Mouse (Mus musculus) hindbrain, embryonic 10.5 days (tissue): ENCODE results near the gene Gtsf2. TPM values are rescaled to one million over a fixed set of nuclear protein-coding genes. Genes with fewer than 3 reads are reported as not detected.
"Not testable (repeated sequence)": the region's sequence is repeated elsewhere in the genome, so short reads cannot be mapped to it uniquely, and the experiment has no call there.

Source experiments
- DNase-seq: peaks from one replicate; pipeline ENCODE4 v3.0.0-alpha.2; 2017; ENCODE audit warnings: low spot score
- H3K27ac ChIP-seq: fragments of 300-500 bp; sonication (generic); 2 replicates; pipeline ENCODE4 v1.5.1; 2016; ENCODE audit warnings: mild to moderate bottlenecking, moderate library complexity
- H3K27me3 ChIP-seq: fragments of 300-500 bp; sonication (generic); 2 replicates; pipeline ENCODE4 v1.6.1; 2016; ENCODE audit warnings: mild to moderate bottlenecking; ENCODE audit not compliant: poor library complexity, insufficient read depth, severe bottlenecking
- H3K36me3 ChIP-seq: fragments of 300-500 bp; sonication (generic); 2 replicates; pipeline ENCODE4 v1.6.1; 2016; ENCODE audit warnings: mild to moderate bottlenecking, moderate library complexity
- H3K4me1 ChIP-seq: fragments of 300-500 bp; sonication (generic); replicated peaks from 2 replicates; pipeline ENCODE4 v1.6.1; 2016; ENCODE audit warnings: mild to moderate bottlenecking
- H3K4me3 ChIP-seq: fragments of 300-500 bp; sonication (generic); 2 replicates; pipeline ENCODE4 v1.5.1; 2016; ENCODE audit warnings: mild to moderate bottlenecking, moderate library complexity
- H3K9me3 ChIP-seq: fragments of 300-500 bp; sonication (generic); 2 replicates; pipeline ENCODE4 v1.6.1; 2016; ENCODE audit warnings: mild to moderate bottlenecking, moderate library complexity
- WGBS: fragments of 180-500 bp; shearing (Covaris S2); methylation state at CpG from one replicate; pipeline ENCODE4 v1.1.7; 2016; 5-methylcytosine and 5-hydroxymethylcytosine counted together
- polyA plus RNA-seq: library from polyadenylated mRNA; unstranded; fragments of >200 nt; fragmentation: Nextera tagmentation; extraction: Ambion mirVana; gene quantifications from 2 replicates; pipeline ENCODE4 v1.2.1, GENCODE M21; 2016

The Gtsf2 gene
- polyA plus RNA-seq, 1 experiment from 2014 or later = not detected

DNA sequence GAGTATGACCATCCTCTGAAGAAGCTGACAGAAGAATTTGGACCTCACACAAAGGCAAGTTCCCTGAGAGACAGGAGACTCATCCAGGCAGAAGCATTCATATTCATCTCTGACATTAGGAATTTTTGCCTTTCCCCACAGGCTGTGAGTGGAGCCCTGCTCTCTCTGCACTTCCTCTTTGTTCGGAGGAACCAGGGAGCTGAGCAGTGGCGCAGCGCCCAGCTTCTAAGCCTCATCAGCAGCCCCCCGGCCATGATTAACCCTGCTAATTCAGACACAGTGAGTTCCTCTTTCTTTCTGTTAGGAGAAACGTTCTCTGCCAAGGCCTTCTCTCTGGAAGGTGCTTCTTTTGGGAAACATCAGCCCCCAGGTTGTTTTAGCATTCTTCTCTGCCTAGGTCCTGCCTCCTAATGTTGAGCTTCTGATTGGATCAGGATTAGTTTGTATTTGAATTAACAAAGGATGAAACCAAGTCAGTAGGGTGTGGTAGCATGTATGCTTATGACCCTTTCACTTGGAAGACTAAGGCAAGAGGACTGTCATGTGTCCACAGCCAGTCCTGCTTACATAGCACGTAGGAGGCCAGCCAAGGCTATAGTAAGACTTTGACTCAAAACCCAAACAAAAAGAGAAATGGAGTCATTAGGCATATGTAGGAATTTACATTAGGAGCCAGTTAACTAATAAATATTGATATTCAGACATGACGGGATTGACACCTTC, 14.4 kb upstream of the Gtsf2 start:
- WGBS = 81% methylated on average over 7 of the region's 7 CpGs
- H3K27ac ChIP-seq = no peak overlapping the region
- DNase-seq = no peak
- no peaks in the 10 kb centered on the region for H3K9me3 ChIP-seq
- no peaks in the 10 kb centered on the region for H3K36me3 ChIP-seq
- H3K4me1 ChIP-seq = no peaks in the 10 kb centered on the region
- H3K27me3 ChIP-seq = no peaks in the 10 kb centered on the region
- H3K4me3 ChIP-seq = no peak overlapping the region

DNA sequence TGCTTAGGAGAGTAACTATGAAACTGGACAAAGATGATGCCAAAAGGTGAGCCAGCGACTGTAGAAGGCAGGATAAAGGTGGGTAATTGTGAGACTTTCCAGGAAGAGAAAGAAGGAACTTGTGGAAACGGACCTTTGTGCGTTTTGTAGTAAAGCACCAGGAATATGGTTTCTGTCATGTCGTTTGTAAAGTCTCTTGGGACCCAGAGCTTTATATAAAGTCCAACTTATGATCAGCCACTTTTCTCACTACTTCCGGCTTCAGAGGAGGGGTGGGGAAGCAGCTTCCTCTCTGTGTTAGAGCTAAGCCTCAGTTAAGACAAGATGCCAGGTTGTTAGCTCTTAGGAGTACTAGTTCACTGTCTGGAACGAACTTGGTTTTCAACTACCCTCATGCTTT, 6.2 kb upstream of the Gtsf2 start:
- H3K36me3 ChIP-seq = no peaks in the 10 kb centered on the region
- no peak overlapping the region for H3K4me3 ChIP-seq
- H3K27me3 ChIP-seq = no peaks in the 10 kb centered on the region
- no peak for DNase-seq
- no peaks in the 10 kb centered on the region for H3K9me3 ChIP-seq
- H3K4me1 ChIP-seq = no peaks in the 10 kb centered on the region
- H3K27ac ChIP-seq = no peak overlapping the region
- WGBS = 89% methylated on average over 6 of the region's 6 CpGs

GRCm38 (mm10) chr15:103453551-103454218, 5.4 kb upstream of the Gtsf2 start, which contains the start of gene Nckap1l:
Nckap1l (plus strand) TSS chr15:103453794.
- Histone ChIP-seq H3K27me3 (no peaks in the 10 kb centered on the region), H3K36me3 (no peaks in the 10 kb centered on the region), H3K27ac (no peak within 1 kb of the TSS), H3K4me3 (no peak within 1 kb of the TSS), H3K4me1 (no peaks in the 10 kb centered on the region), H3K9me3 (no peaks in the 10 kb centered on the region)
- 89% methylated on average over 13 of the region's 13 CpGs for WGBS
- DNase-seq = no peak

- not testable (repeated sequence) for H3K36me3 ChIP-seq, H3K4me1 ChIP-seq, H3K9me3 ChIP-seq, H3K27ac ChIP-seq, H3K27me3 ChIP-seq, DNase-seq, H3K4me3 ChIP-seq
- 87% methylated on average over 4 of the region's 4 CpGs for WGBS
Measured at GRCm38 (mm10) chr15:103445966-103446365, 2.3 kb downstream of the Gtsf2 start.

DNA sequence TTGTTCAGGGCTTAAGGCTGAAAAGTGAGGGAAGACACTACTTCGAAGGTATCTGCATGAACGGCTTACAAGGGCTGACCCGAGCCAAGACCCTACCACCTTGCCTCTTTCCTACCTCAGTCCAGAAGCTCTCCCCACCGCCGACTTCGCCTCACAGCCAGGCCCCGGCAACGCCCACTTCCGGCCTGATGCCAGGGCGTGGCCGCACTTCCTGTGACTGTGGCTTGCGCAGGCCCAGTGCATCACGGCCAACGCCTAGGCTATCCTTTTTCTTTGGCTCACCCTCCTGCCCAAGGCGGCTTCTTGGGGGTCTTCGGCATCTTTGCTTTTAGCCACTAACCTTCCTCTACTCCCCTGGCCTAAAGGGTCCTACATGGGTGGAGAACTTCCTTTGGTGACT, 18.0 kb downstream of the Gtsf2 start, which contains the start of gene Gtsf1:
TSS of gene Gtsf1 (minus strand) at position 230 of the 400 bp plus-strand sequence.
- no peak for DNase-seq
- Histone ChIP-seq H3K4me1 (no peaks in the 10 kb centered on the region), H3K27ac (no peak within 1 kb of the TSS), H3K4me3 (no peak within 1 kb of the TSS), H3K27me3 (no peaks in the 10 kb centered on the region), H3K36me3 (no peaks in the 10 kb centered on the region), H3K9me3 (no peaks in the 10 kb centered on the region)
- 92% methylated on average over 16 of the region's 16 CpGs for WGBS

DNA sequence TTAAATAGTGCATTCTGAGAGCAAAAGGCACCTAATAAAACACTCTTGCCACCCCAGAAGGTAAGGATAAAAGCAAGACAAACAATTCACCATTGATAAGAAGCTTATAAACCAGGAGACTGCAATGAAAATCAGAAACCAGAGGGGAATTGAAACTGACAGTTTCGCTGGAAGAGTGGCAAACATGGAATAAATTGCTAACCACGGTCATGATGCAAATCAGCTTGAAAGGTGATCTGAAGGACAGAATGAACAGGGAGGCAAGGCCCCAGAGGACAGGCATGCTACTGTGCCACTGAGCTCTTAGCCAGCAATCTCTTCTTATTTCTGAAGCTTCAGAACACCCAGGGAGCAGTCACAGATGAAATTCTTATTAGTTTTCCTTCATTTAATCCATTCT, 21.3 kb downstream of the Gtsf2 start:
- Histone ChIP-seq H3K27ac (no peak overlapping the region), H3K27me3 (no peaks in the 10 kb centered on the region), H3K4me3 (no peak overlapping the region), H3K9me3 (no peaks in the 10 kb centered on the region), H3K36me3 (no peaks in the 10 kb centered on the region), H3K4me1 (no peaks in the 10 kb centered on the region)
- WGBS = 67% methylated on average over 2 of the region's 2 CpGs
- no peak for DNase-seq

GRCm38 (mm10) chr15:103405586-103405985, 42.7 kb downstream of the Gtsf2 start:
- H3K4me1 ChIP-seq, H3K27ac ChIP-seq, H3K27me3 ChIP-seq, H3K36me3 ChIP-seq, H3K9me3 ChIP-seq, H3K4me3 ChIP-seq, DNase-seq: not testable (repeated sequence)
- WGBS = 84% methylated on average over 3 of the region's 3 CpGs

GRCm38 (mm10) chr15:103401361-103401760, 46.9 kb downstream of the Gtsf2 start:
- H3K4me1 ChIP-seq = no peaks in the 10 kb centered on the region
- DNase-seq = no peak
- WGBS = 91% methylated on average over 5 of the region's 5 CpGs
- H3K4me3 ChIP-seq = no peak overlapping the region
- no peaks in the 10 kb centered on the region for H3K27me3 ChIP-seq
- H3K36me3 ChIP-seq = no peaks in the 10 kb centered on the region
- no peaks in the 10 kb centered on the region for H3K9me3 ChIP-seq
- H3K27ac ChIP-seq = no peak overlapping the region

- no peak overlapping the region for H3K4me3 ChIP-seq
- no peaks in the 10 kb centered on the region for H3K4me1 ChIP-seq
- H3K27ac ChIP-seq = no peak overlapping the region
- H3K9me3 ChIP-seq = no peaks in the 10 kb centered on the region
- H3K27me3 ChIP-seq = no peaks in the 10 kb centered on the region
- H3K36me3 ChIP-seq = no peaks in the 10 kb centered on the region
- DNase-seq = no peak
Measured at GRCm38 (mm10) chr15:103393577-103393976, 54.7 kb downstream of the Gtsf2 start.

Other genes with a start within 250 kb of the Gtsf2 start
- 157 and 186 TPM in 2 replicates for gene Cbx5, start 208.7 kb downstream of the Gtsf2 start, polyA plus RNA-seq
- 1,344 and 1,669 TPM in 2 replicates for gene Hnrnpa1, start 208.0 kb downstream of the Gtsf2 start, polyA plus RNA-seq
- 7.3 and 8.5 TPM in 2 replicates for gene Nfe2, start 190.1 kb downstream of the Gtsf2 start, polyA plus RNA-seq
- 288 and 299 TPM in 2 replicates for gene Copz1, start 175.8 kb downstream of the Gtsf2 start, polyA plus RNA-seq
- 0.31 and 0.36 TPM in 2 replicates for gene Gpr84, start 137.9 kb downstream of the Gtsf2 start, polyA plus RNA-seq
- gene Zfp385a, start 108.4 kb downstream of the Gtsf2 start, polyA plus RNA-seq = 24.9 and 26.3 TPM in 2 replicates
- 23.5 and 23.8 TPM in 2 replicates for gene Itga5, start 81.7 kb downstream of the Gtsf2 start, polyA plus RNA-seq
- gene Gtsf1, start 18.0 kb downstream of the Gtsf2 start, polyA plus RNA-seq = not detected in 2 replicates
- gene Nckap1l, start 5.3 kb upstream of the Gtsf2 start, polyA plus RNA-seq = 1.9 and 2.7 TPM in 2 replicates
- 26.8 and 44.9 TPM in 2 replicates for gene Pde1b, start 54.6 kb upstream of the Gtsf2 start, polyA plus RNA-seq
- 37.7 and 56.5 TPM in 2 replicates for gene Ppp1r1a, start 89.5 kb upstream of the Gtsf2 start, polyA plus RNA-seq
- gene Glycam1, start 116.6 kb upstream of the Gtsf2 start, polyA plus RNA-seq = not detected in 2 replicates